Mouse (Mus musculus) regulatory T cell (primary cell): ENCODE measurements around the gene Met.

ENCODE experiments used
- in situ Hi-C: fragments of 300-600 bp; cut with MboI, MseI; formaldehyde crosslinking; loops from one replicate; pipeline ENCODE4 v1.15.1; 2025; ENCODE audit warnings: high pct_unique_total_duplicates

Met gene

GRCm38 (mm10) chr6:17601526-17601925, 137.9 kb downstream of the Met start:
- in situ Hi-C loops, result no loop called here

- in situ Hi-C loops, result no loop called here
Observed at GRCm38 (mm10) chr6:17606915-17607314, 143.3 kb downstream of the Met start.

- in situ Hi-C loops, result no loop called here
Observed at GRCm38 (mm10) chr6:17611352-17612010, 147.9 kb downstream of the Met start.

- in situ Hi-C loops, result no loop called here
Observed at GRCm38 (mm10) chr6:17612652-17613051, 149.1 kb downstream of the Met start.

- in situ Hi-C loops, result no loop called here
Observed at GRCm38 (mm10) chr6:17620823-17621222, 157.2 kb downstream of the Met start.

- in situ Hi-C loops, result no loop called here
Observed at GRCm38 (mm10) chr6:17621436-17621835, 157.8 kb downstream of the Met start.
